Mouse (Mus musculus): ENCODE results near the gene Armc7. TPM values are rescaled to one million over a fixed set of nuclear protein-coding genes. Genes with fewer than 3 reads are reported as not detected.
"Not testable (repeated sequence)": the region's sequence is repeated elsewhere in the genome, so short reads cannot be mapped to it uniquely, and the experiment has no call there.

The Armc7 gene
- polyA plus RNA-seq, 1 experiment = 31.0 TPM

- H3K36me3 ChIP-seq (ENCODE audit: control insufficient read depth, insufficient read depth, low read length) = peaks cover 6% of the 10 kb centered on the region
- WGBS = 75% methylated on average over 9 of the region's 9 CpGs
- H3K27me3 ChIP-seq (ENCODE audit: control insufficient read depth, insufficient read depth, low read length) = no peaks in the 10 kb centered on the region
- no peak overlapping the region for H3K4me3 ChIP-seq (ENCODE audit: extremely low read depth, insufficient read depth, insufficient read length)
- no peak for DNase-seq (ENCODE audit: low read depth in 1 of 2, low spot score in 2 of 2)
- H3K4me1 ChIP-seq (ENCODE audit: control insufficient read depth, insufficient read depth, insufficient read length) = peaks cover 3% of the 10 kb centered on the region; the same call in 1 of the 2 replicates
- H3K27ac ChIP-seq (ENCODE audit: insufficient read depth, low read length) = no peak overlapping the region
- no peak for TF ChIP-seq POLR2A (IDR thresholded peaks at IDR 0.05; ENCODE audit: low read depth, low read length)
- TF ChIP-seq CTCF (IDR thresholded peaks at IDR 0.05; ENCODE audit: extremely low read depth, insufficient read depth, insufficient read length, insufficient replicate concordance) = no peak
These were observed 43.2 kb downstream of the Armc7 start for GRCm38 (mm10) chr11:115518693-115519092.

- no peak for DNase-seq (ENCODE audit: low read depth in 1 of 2, low spot score in 2 of 2)
- Histone ChIP-seq H3K36me3 (ENCODE audit: control insufficient read depth, insufficient read depth, low read length) (peaks cover 9% of the 10 kb centered on the region), H3K4me1 (ENCODE audit: control insufficient read depth, insufficient read depth, insufficient read length) (peaks cover 3% of the 10 kb centered on the region; the same call in 1 of the 2 replicates), H3K27me3 (ENCODE audit: control insufficient read depth, insufficient read depth, low read length) (no peaks in the 10 kb centered on the region), H3K4me3 (ENCODE audit: extremely low read depth, insufficient read depth, insufficient read length) (no peak overlapping the region), H3K27ac (ENCODE audit: insufficient read depth, low read length) (no peak overlapping the region)
- TF ChIP-seq CTCF (IDR thresholded peaks at IDR 0.05; ENCODE audit: extremely low read depth, insufficient read depth, insufficient read length, insufficient replicate concordance) (no peak), POLR2A (IDR thresholded peaks at IDR 0.05; ENCODE audit: low read depth, low read length) (no peak)
- 51% methylated on average over 3 of the region's 3 CpGs for WGBS
These were observed 44.1 kb downstream of the Armc7 start for GRCm38 (mm10) chr11:115519581-115519980.

- Histone ChIP-seq H3K36me3 (ENCODE audit: control insufficient read depth, insufficient read depth, low read length) (peaks cover 12% of the 10 kb centered on the region), H3K4me3 (ENCODE audit: extremely low read depth, insufficient read depth, insufficient read length) (no peak overlapping the region), H3K27me3 (ENCODE audit: control insufficient read depth, insufficient read depth, low read length) (no peaks in the 10 kb centered on the region), H3K27ac (ENCODE audit: insufficient read depth, low read length) (no peak overlapping the region), H3K4me1 (ENCODE audit: control insufficient read depth, insufficient read depth, insufficient read length) (no peaks in the 10 kb centered on the region; the same call in 1 of the 2 replicates)
- 96% methylated on average over 2 of the region's 2 CpGs for WGBS
- TF ChIP-seq CTCF (IDR thresholded peaks at IDR 0.05; ENCODE audit: extremely low read depth, insufficient read depth, insufficient read length, insufficient replicate concordance) = no peak
- no peak for TF ChIP-seq POLR2A (IDR thresholded peaks at IDR 0.05; ENCODE audit: low read depth, low read length)
- DNase-seq (ENCODE audit: low read depth in 1 of 2, low spot score in 2 of 2) = no peak
These were observed 44.8 kb downstream of the Armc7 start for GRCm38 (mm10) chr11:115520218-115520617.

- no peak overlapping the region for H3K4me3 ChIP-seq (ENCODE audit: extremely low read depth, insufficient read depth, insufficient read length)
- TF ChIP-seq CTCF (IDR thresholded peaks at IDR 0.05; ENCODE audit: extremely low read depth, insufficient read depth, insufficient read length, insufficient replicate concordance) (no peak), POLR2A (IDR thresholded peaks at IDR 0.05; ENCODE audit: low read depth, low read length) (no peak)
- DNase-seq (ENCODE audit: low read depth in 1 of 2, low spot score in 2 of 2) = no peak
- H3K27ac ChIP-seq (ENCODE audit: insufficient read depth, low read length) = no peak overlapping the region
- no peaks in the 10 kb centered on the region for H3K27me3 ChIP-seq (ENCODE audit: control insufficient read depth, insufficient read depth, low read length)
- WGBS = 84% methylated on average over 4 of the region's 4 CpGs
- peaks cover 18% of the 10 kb centered on the region for H3K36me3 ChIP-seq (ENCODE audit: control insufficient read depth, insufficient read depth, low read length)
- no peaks in the 10 kb centered on the region for H3K4me1 ChIP-seq (ENCODE audit: control insufficient read depth, insufficient read depth, insufficient read length)
These were observed 45.6 kb downstream of the Armc7 start for GRCm38 (mm10) chr11:115521080-115521479.

GRCm38 (mm10) chr11:115522238-115522637 is 46.8 kb downstream of the Armc7 start:
- peaks cover 25% of the 10 kb centered on the region for H3K36me3 ChIP-seq (ENCODE audit: control insufficient read depth, insufficient read depth, low read length)
- no peak for TF ChIP-seq POLR2A (IDR thresholded peaks at IDR 0.05; ENCODE audit: low read depth, low read length)
- TF ChIP-seq CTCF (IDR thresholded peaks at IDR 0.05; ENCODE audit: extremely low read depth, insufficient read depth, insufficient read length, insufficient replicate concordance) = no peak
- no peak overlapping the region for H3K27ac ChIP-seq (ENCODE audit: insufficient read depth, low read length)
- WGBS = 93% methylated on average over 2 of the region's 2 CpGs
- H3K27me3 ChIP-seq (ENCODE audit: control insufficient read depth, insufficient read depth, low read length) = no peaks in the 10 kb centered on the region
- DNase-seq (ENCODE audit: low read depth in 1 of 2, low spot score in 2 of 2) = no peak
- no peaks in the 10 kb centered on the region for H3K4me1 ChIP-seq (ENCODE audit: control insufficient read depth, insufficient read depth, insufficient read length)
- no peak overlapping the region for H3K4me3 ChIP-seq (ENCODE audit: extremely low read depth, insufficient read depth, insufficient read length)

- 90% methylated on average over 2 of the region's 2 CpGs for WGBS
- Histone ChIP-seq H3K36me3 (ENCODE audit: control insufficient read depth, insufficient read depth, low read length) (peaks cover 29% of the 10 kb centered on the region), H3K27ac (ENCODE audit: insufficient read depth, low read length) (no peak overlapping the region), H3K4me3 (ENCODE audit: extremely low read depth, insufficient read depth, insufficient read length) (no peak overlapping the region), H3K4me1 (ENCODE audit: control insufficient read depth, insufficient read depth, insufficient read length) (no peaks in the 10 kb centered on the region), H3K27me3 (ENCODE audit: control insufficient read depth, insufficient read depth, low read length) (no peaks in the 10 kb centered on the region)
- TF ChIP-seq CTCF (IDR thresholded peaks at IDR 0.05; ENCODE audit: extremely low read depth, insufficient read depth, insufficient read length, insufficient replicate concordance) (no peak), POLR2A (IDR thresholded peaks at IDR 0.05; ENCODE audit: low read depth, low read length) (no peak)
- no peak for DNase-seq (ENCODE audit: low read depth in 1 of 2, low spot score in 2 of 2)
These were observed 47.2 kb downstream of the Armc7 start for GRCm38 (mm10) chr11:115522703-115523102.

GRCm38 (mm10) chr11:115526446-115526845 is 51.0 kb downstream of the Armc7 start:
- H3K36me3 ChIP-seq (ENCODE audit: control insufficient read depth, insufficient read depth, low read length) = peaks cover 39% of the 10 kb centered on the region
- DNase-seq (ENCODE audit: low read depth in 1 of 2, low spot score in 2 of 2) = not testable (repeated sequence)

More at GRCm38 (mm10) chr11:115526446-115526845, 51.0 kb downstream of the Armc7 start:
- H3K27me3 ChIP-seq (ENCODE audit: control insufficient read depth, insufficient read depth, low read length); H3K4me3 ChIP-seq (ENCODE audit: extremely low read depth, insufficient read depth, insufficient read length); H3K4me1 ChIP-seq (ENCODE audit: control insufficient read depth, insufficient read depth, insufficient read length); H3K27ac ChIP-seq (ENCODE audit: insufficient read depth, low read length): not testable (repeated sequence)
- 92% methylated on average over 3 of the region's 3 CpGs for WGBS

Measured in spleen, adult 2 months (tissue).